Mouse (Mus musculus): Measurements from ENCODE around the gene Zfp36l2.

Zfp36l2 gene

GRCm38 (mm10) chr17:84152976-84153786, 34.6 kb downstream of the Zfp36l2 start:
- DNase-seq (ENCODE audit: extremely low spot score, low spot score) = no peak

GRCm38 (mm10) chr17:84152206-84152975, 35.4 kb downstream of the Zfp36l2 start:
- no peak for DNase-seq (ENCODE audit: extremely low spot score, low spot score)

GRCm38 (mm10) chr17:84151306-84151705, 36.4 kb downstream of the Zfp36l2 start:
- DNase-seq (ENCODE audit: extremely low spot score, low spot score) = no peak

- no peak for DNase-seq (ENCODE audit: extremely low spot score, low spot score)
These were observed 37.5 kb downstream of the Zfp36l2 start for GRCm38 (mm10) chr17:84150291-84150690.

GRCm38 (mm10) chr17:84149566-84149965, 38.2 kb downstream of the Zfp36l2 start:
- no peak for DNase-seq (ENCODE audit: extremely low spot score, low spot score)

GRCm38 (mm10) chr17:84148499-84149484, 39.0 kb downstream of the Zfp36l2 start:
- no peak for DNase-seq (ENCODE audit: extremely low spot score, low spot score)

GRCm38 (mm10) chr17:84147183-84148108, 40.3 kb downstream of the Zfp36l2 start:
- DNase-seq (ENCODE audit: extremely low spot score, low spot score) = no peak

GRCm38 (mm10) chr17:84146458-84147182, 41.1 kb downstream of the Zfp36l2 start:
- no peak for DNase-seq (ENCODE audit: extremely low spot score, low spot score)

- no peak for DNase-seq (ENCODE audit: extremely low spot score, low spot score)
These were observed 41.9 kb downstream of the Zfp36l2 start for GRCm38 (mm10) chr17:84145826-84146287.

- no peak for DNase-seq (ENCODE audit: extremely low spot score, low spot score)
These were observed 42.8 kb downstream of the Zfp36l2 start for GRCm38 (mm10) chr17:84144762-84145599.

GRCm38 (mm10) chr17:84144130-84144529, 43.6 kb downstream of the Zfp36l2 start:
- no peak for DNase-seq (ENCODE audit: extremely low spot score, low spot score)

- DNase-seq (ENCODE audit: extremely low spot score, low spot score) = no peak
These were observed 44.4 kb downstream of the Zfp36l2 start for GRCm38 (mm10) chr17:84143219-84143844.

GRCm38 (mm10) chr17:84141691-84142090, 46.1 kb downstream of the Zfp36l2 start:
- no peak for DNase-seq (ENCODE audit: extremely low spot score, low spot score)

- DNase-seq (ENCODE audit: extremely low spot score, low spot score) = no peak
These were observed 46.8 kb downstream of the Zfp36l2 start for GRCm38 (mm10) chr17:84140822-84141507.

- DNase-seq (ENCODE audit: extremely low spot score, low spot score) = no peak
These were observed 50.2 kb downstream of the Zfp36l2 start for GRCm38 (mm10) chr17:84137393-84138171.

GRCm38 (mm10) chr17:84136669-84137392, 50.9 kb downstream of the Zfp36l2 start:
- DNase-seq (ENCODE audit: extremely low spot score, low spot score) = no peak

Measured in neural tube, embryonic 10.5 days (tissue).